Mouse (Mus musculus) kidney, adult 2 months (tissue): Measurements from ENCODE around the gene Prss8. TPM values are rescaled to one million over a fixed set of nuclear protein-coding genes. Genes with fewer than 3 reads are reported as not detected.
A peak's percentile ranks its signal among the peaks of the same experiment; 100 is the strongest.

Source experiments
- DNase-seq: peaks from one replicate; pipeline ENCODE4 v3.0.0; 2021
- H3K27ac ChIP-seq: fragments of 200-500 bp; 2 replicates; pipeline ENCODE4 v1.5.1; 2012; ENCODE audit warnings: low read depth, low read length, control low read depth, inconsistent platforms; ENCODE audit not compliant: insufficient read depth
- H3K27me3 ChIP-seq: fragments of 200-500 bp; replicated peaks from 2 replicates; pipeline ENCODE4 v1.6.1; 2012; ENCODE audit warnings: mild to moderate bottlenecking, moderate library complexity, low read length, inconsistent platforms; ENCODE audit not compliant: control insufficient read depth, insufficient read depth
- H3K36me3 ChIP-seq: fragments of 200-500 bp; 2 replicates; pipeline ENCODE4 v1.6.1; 2012; ENCODE audit warnings: mild to moderate bottlenecking, moderate library complexity, low read length, inconsistent platforms; ENCODE audit not compliant: control insufficient read depth, insufficient read depth
- H3K4me1 ChIP-seq: fragments of 200-500 bp; 2 replicates; pipeline ENCODE4 v1.6.1; 2011; ENCODE audit warnings: low read length; ENCODE audit not compliant: control insufficient read depth, insufficient read depth
- H3K4me3 ChIP-seq: fragments of 200-500 bp; 2 replicates; pipeline ENCODE4 v1.5.1; 2011; ENCODE audit warnings: mild to moderate bottlenecking, low read depth, low read length, control low read depth; ENCODE audit not compliant: insufficient read depth
- CTCF ChIP-seq: fragments of 200-500 bp; conservative IDR thresholded peaks from 2 replicates; pipeline ENCODE4 v1.5.1; 2011; ENCODE audit warnings: low read depth, mild to moderate bottlenecking, control low read depth, low read length, moderate library complexity, mixed read lengths; ENCODE audit not compliant: insufficient read depth, insufficient read length
- POLR2A ChIP-seq: fragments of 200-500 bp; IDR thresholded peaks from one replicate; pipeline ENCODE4 v1.6.1; 2011; ENCODE audit warnings: low read depth, low read length, control low read depth
- WGBS: fragments of 180-500 bp; shearing (Covaris S2); methylation state at CpG from one replicate; pipeline ENCODE4 v1.1.7; 2018; 5-methylcytosine and 5-hydroxymethylcytosine counted together
- polyA plus RNA-seq: library from polyadenylated mRNA; depleted of rRNA; stranded (reverse); fragments of >200 nt; gene quantifications from 2 replicates; pipeline ENCODE4 v1.2.3, GENCODE M21; 2012

The Prss8 gene
- polyA plus RNA-seq, 1 experiment: 745 TPM

DNA sequence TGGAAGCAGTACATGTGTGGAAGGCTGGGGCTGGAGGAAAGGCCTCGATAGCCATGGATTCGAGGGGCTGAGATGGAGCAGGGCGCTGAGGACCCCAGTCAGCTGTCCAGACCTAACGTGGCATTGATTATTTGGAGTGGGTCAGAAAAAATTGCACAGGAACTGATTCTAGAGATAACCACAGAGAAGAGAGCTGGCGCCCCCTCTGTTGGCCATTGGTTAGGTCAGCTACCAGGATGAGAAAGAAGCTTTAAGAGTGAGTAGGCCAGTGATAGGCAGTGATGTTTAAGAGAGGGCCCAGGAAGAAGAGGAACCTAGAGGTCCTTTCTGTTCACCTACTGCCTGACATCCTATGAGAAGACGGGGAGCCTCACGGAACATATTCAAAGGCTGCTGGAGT lies 10.6 kb downstream of the Prss8 start:
- TF ChIP-seq POLR2A (no peak), CTCF (no peak; the same call in 1 of the 2 replicates)
- WGBS: 79% methylated on average over 7 of the region's 7 CpGs
- H3K36me3 ChIP-seq: no peaks in the 10 kb centered on the region; the same call in 1 of the 2 replicates
- H3K4me3 ChIP-seq: no peak overlapping the region
- no peak overlapping the region for H3K27ac ChIP-seq
- DNase-seq: peak; percentile 40
- H3K4me1 ChIP-seq: peaks cover 20% of the 10 kb centered on the region
- no peaks in the 10 kb centered on the region for H3K27me3 ChIP-seq

DNA sequence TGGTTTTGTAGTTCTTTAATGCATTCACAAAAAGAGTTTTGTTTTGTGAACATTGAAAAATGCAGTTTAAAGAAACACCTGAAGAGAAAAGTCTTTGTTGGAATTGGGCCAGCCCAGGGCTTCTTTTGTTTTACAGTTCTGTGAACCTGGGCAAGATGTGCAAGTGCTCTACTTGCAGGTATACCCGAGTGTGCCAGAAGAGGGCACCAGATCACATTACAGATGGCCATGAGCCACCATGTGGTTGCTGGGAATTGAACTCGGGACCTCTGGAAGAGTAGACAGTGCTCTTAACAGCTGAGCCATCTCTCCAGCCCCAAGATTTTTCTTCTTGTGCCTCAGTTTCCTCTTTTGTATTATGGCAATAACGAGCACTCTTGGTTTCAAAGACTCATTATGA lies 11.7 kb downstream of the Prss8 start:
- 53% methylated on average over 3 of the region's 3 CpGs for WGBS
- no peak for TF ChIP-seq POLR2A
- TF ChIP-seq CTCF: peak; percentile 62
- no peaks in the 10 kb centered on the region; the same call in 1 of the 2 replicates for H3K36me3 ChIP-seq
- H3K27ac ChIP-seq: no peak overlapping the region
- H3K4me1 ChIP-seq: peaks cover 11% of the 10 kb centered on the region; the same call in 1 of the 2 replicates
- H3K27me3 ChIP-seq: no peaks in the 10 kb centered on the region
- H3K4me3 ChIP-seq: no peak overlapping the region
- DNase-seq: peak; percentile 76

DNA sequence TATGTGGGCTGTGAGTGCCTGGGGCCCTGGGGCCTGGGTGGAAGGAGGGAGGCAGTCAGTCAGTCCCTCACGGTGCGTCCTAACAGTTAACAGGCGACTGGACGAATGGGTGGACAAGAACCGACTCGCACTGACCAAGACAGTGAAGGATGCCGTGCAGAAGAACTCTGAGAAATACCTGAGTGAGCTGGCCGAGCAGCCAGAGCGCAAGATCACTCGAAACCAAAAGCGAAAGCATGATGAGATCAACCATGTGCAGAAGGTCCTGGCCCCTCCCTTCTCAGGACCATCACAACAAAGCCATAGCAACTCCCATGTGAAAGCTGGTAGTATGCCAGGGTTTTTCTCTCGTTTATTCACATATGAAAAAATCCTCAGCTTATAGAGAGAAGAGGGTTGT lies 14.6 kb downstream of the Prss8 start:
- 84% methylated on average over 12 of the region's 12 CpGs for WGBS

DNA sequence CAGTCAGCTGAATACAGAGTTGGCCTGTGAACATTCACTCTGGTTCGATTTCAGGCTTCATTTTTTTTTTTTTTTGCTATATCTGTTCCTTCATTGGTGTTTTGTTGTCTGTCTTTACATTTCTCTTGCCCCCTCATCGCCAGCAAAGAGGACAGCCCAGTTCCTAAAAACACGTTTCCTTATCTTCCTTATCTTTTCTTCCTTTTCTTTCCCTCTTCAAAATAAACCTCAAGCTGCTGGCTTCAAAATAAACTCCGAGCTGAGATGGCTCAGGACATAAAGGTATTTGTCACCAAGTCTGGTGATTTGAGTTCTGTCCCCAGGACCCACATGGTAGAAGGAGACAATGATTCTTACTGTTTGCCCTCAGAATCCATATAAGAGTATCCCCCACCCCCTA lies 17.0 kb downstream of the Prss8 start:
- DNase-seq: no peak
- Histone ChIP-seq H3K4me1 (peaks cover 5% of the 10 kb centered on the region; the same call in 1 of the 2 replicates), H3K36me3 (no peaks in the 10 kb centered on the region; the same call in 1 of the 2 replicates), H3K27ac (peak overlapping the region; percentile 18; the same call in 1 of the 2 replicates), H3K4me3 (peak overlapping the region; percentile 81), H3K27me3 (no peaks in the 10 kb centered on the region)
- WGBS: 17% methylated on average over 4 of the region's 4 CpGs
- TF ChIP-seq POLR2A (no peak), CTCF (no peak)

More for the DNA sequence above, 14.6 kb downstream of the Prss8 start:
- TF ChIP-seq POLR2A: no peak
- TF ChIP-seq CTCF: no peak
- Histone ChIP-seq H3K4me3 (no peak overlapping the region), H3K27ac (no peak overlapping the region), H3K36me3 (no peaks in the 10 kb centered on the region; the same call in 1 of the 2 replicates), H3K4me1 (peaks cover 5% of the 10 kb centered on the region; the same call in 1 of the 2 replicates), H3K27me3 (no peaks in the 10 kb centered on the region)
- DNase-seq: no peak

DNA sequence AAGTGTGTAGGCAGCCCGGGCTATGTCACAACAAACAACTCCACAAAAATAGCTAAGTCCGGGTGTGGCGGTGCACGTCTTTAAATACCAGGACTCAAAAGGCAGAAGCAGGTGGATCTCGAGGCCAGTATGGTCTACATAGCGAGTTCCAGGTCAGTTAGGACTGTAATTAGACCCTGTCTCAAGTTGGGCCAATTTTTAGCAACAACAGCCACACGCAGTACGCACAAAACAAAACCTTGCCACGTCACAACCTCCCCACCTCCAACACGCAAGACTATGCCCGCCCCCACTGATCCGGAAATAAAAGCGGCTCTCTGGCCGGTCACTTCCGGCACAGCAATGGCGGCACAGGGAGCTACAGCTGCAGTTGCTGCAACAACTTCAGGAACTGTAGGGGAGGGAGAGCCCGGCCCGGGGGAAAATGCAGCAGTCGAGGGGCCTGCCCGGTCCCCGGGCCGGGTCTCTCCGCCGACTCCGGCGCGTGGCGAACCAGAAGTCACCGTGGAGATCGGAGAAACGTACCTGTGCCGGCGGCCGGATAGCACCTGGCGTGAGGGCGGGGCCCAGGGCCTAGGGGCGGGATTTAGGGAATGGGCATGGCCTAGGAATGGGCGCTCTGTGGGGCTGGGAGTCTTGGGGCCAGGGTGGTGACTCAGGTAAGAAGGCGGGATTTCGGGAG lies 17.6 kb downstream of the Prss8 start, which contains the start of gene Kat8:
Gene Kat8 (plus strand): TSS at position 327 of the 682 bp plus-strand sequence.
- under 1% methylated on average over 40 of the region's 40 CpGs for WGBS
- Histone ChIP-seq H3K27me3 (no peaks in the 10 kb centered on the region), H3K4me1 (peaks cover 5% of the 10 kb centered on the region; the same call in 1 of the 2 replicates), H3K36me3 (peaks cover 1% of the 10 kb centered on the region; the same call in 1 of the 2 replicates), H3K27ac (peak within 1 kb of the TSS; percentile 98), H3K4me3 (peak within 1 kb of the TSS; percentile 81)
- no peak for TF ChIP-seq CTCF
- peak; percentile 75 for TF ChIP-seq POLR2A
- peak; percentile 96 for DNase-seq

DNA sequence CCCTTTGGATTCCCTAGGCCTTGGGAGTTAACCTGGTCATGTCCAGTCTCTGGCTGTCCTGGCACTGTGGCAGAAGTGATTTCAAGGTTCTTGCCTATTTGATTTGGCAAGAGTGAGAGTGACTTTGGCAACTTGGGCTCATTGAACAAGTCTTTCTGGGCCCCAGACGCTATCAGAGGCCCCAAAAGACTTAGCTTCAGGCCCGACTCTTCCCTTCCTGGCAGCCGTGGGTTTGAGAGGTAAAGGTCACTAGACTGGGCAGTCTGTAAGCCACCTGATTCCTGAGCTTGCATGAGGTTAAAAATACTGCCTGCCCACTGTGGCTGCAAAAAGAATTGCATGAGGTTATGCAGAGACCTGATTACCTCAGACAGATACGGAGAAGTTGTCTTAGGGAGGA lies 21.2 kb downstream of the Prss8 start:
- WGBS: 55% methylated on average over 4 of the region's 4 CpGs
- peak; percentile 49 for DNase-seq
- H3K4me3 ChIP-seq: no peak overlapping the region
- H3K27me3 ChIP-seq: no peaks in the 10 kb centered on the region
- peaks cover 1% of the 10 kb centered on the region; the same call in 1 of the 2 replicates for H3K36me3 ChIP-seq
- no peak for TF ChIP-seq POLR2A
- no peak for TF ChIP-seq CTCF
- H3K4me1 ChIP-seq: peaks cover 5% of the 10 kb centered on the region; the same call in 1 of the 2 replicates
- peak overlapping the region; percentile 35; the same call in 1 of the 2 replicates for H3K27ac ChIP-seq

DNA sequence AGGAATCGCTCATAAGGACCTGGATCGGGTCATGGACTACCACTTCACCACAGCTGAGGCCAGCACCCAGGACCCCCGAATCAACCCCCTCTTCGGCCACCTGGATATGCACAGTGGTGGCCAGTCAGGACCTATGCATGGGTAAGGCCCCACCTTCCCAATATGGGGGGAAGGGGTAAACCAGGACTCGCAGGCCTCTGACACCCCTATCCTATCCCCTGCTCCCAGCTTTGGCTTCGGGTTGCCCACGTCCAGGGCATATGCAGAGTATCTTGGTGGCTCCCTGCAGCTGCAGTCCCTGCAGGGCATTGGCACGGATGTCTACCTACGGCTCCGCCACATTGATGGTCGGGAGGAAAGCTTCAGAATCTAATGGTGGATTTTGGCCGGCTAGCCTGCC lies 22.0 kb downstream of the Prss8 start:
- H3K4me3 ChIP-seq: no peak overlapping the region
- peaks cover 1% of the 10 kb centered on the region; the same call in 1 of the 2 replicates for H3K36me3 ChIP-seq
- TF ChIP-seq POLR2A (no peak), CTCF (no peak)
- no peaks in the 10 kb centered on the region for H3K27me3 ChIP-seq
- H3K27ac ChIP-seq: no peak overlapping the region
- WGBS: 96% methylated on average over 12 of the region's 12 CpGs
- H3K4me1 ChIP-seq: peaks cover 2% of the 10 kb centered on the region; the same call in 1 of the 2 replicates
- no peak for DNase-seq
